Mouse (Mus musculus): ENCODE measurements around the gene Gpd1.
"Not testable (repeated sequence)": the region's sequence is repeated elsewhere in the genome, so short reads cannot be mapped to it uniquely, and the experiment has no call there.

The Gpd1 gene

GRCm38 (mm10) chr15:99701640-99701998 is 15.7 kb upstream of the Gpd1 start:
- DNase-seq (ENCODE audit: low read depth, low spot score), result not testable (repeated sequence)

GRCm38 (mm10) chr15:99701999-99702900 is 15.1 kb upstream of the Gpd1 start, which contains the start of gene Smarcd1:
TSS of gene Smarcd1 (plus strand) at chr15:99702129.
- DNase-seq (ENCODE audit: low read depth, low spot score), result peak; percentile 88

- DNase-seq (ENCODE audit: low read depth, low spot score), result no peak
Observed at GRCm38 (mm10) chr15:99703104-99703503, 14.2 kb upstream of the Gpd1 start.

- DNase-seq (ENCODE audit: low read depth, low spot score), result no peak
Observed at GRCm38 (mm10) chr15:99703676-99704040, 13.7 kb upstream of the Gpd1 start.

GRCm38 (mm10) chr15:99704041-99704681 is 13.2 kb upstream of the Gpd1 start:
- no peak for DNase-seq (ENCODE audit: low read depth, low spot score)

GRCm38 (mm10) chr15:99704881-99705280 is 12.4 kb upstream of the Gpd1 start:
- DNase-seq (ENCODE audit: low read depth, low spot score), result no peak

GRCm38 (mm10) chr15:99705440-99706048 is 11.8 kb upstream of the Gpd1 start, which contains the start of gene Gm17349:
TSS of gene Gm17349 (minus strand) at chr15:99705490.
- no peak for DNase-seq (ENCODE audit: low read depth, low spot score)

GRCm38 (mm10) chr15:99708176-99708575 is 9.1 kb upstream of the Gpd1 start:
- DNase-seq (ENCODE audit: low read depth, low spot score), result no peak

- DNase-seq (ENCODE audit: low read depth, low spot score), result no peak
Observed at GRCm38 (mm10) chr15:99710221-99711190, 6.8 kb upstream of the Gpd1 start.

GRCm38 (mm10) chr15:99711491-99711890 is 5.8 kb upstream of the Gpd1 start:
- DNase-seq (ENCODE audit: low read depth, low spot score), result no peak

GRCm38 (mm10) chr15:99712666-99713559 is 4.4 kb upstream of the Gpd1 start:
- no peak for DNase-seq (ENCODE audit: low read depth, low spot score)

GRCm38 (mm10) chr15:99713569-99713968 is 3.7 kb upstream of the Gpd1 start:
- no peak for DNase-seq (ENCODE audit: low read depth, low spot score)

- DNase-seq (ENCODE audit: low read depth, low spot score), result no peak
Observed at GRCm38 (mm10) chr15:99714206-99714605, 3.1 kb upstream of the Gpd1 start.

GRCm38 (mm10) chr15:99714858-99715257 is 2.5 kb upstream of the Gpd1 start:
- DNase-seq (ENCODE audit: low read depth, low spot score), result peak; percentile 57

GRCm38 (mm10) chr15:99715361-99715865 is 1.9 kb upstream of the Gpd1 start:
- DNase-seq (ENCODE audit: low read depth, low spot score), result no peak

- DNase-seq (ENCODE audit: low read depth, low spot score), result no peak
Observed at GRCm38 (mm10) chr15:99715982-99716746, 1.2 kb upstream of the Gpd1 start.

GRCm38 (mm10) chr15:99716814-99717213 is 501 bp upstream of the Gpd1 start:
- DNase-seq (ENCODE audit: low read depth, low spot score), result no peak

GRCm38 (mm10) chr15:99718461-99719021 is 1.2 kb downstream of the Gpd1 start:
- no peak for DNase-seq (ENCODE audit: low read depth, low spot score)

- DNase-seq (ENCODE audit: low read depth, low spot score), result no peak
Observed at GRCm38 (mm10) chr15:99719865-99720264, 2.5 kb downstream of the Gpd1 start.
